Mouse (Mus musculus): Measurements from ENCODE around the gene 1700017D01Rik.

DNA sequence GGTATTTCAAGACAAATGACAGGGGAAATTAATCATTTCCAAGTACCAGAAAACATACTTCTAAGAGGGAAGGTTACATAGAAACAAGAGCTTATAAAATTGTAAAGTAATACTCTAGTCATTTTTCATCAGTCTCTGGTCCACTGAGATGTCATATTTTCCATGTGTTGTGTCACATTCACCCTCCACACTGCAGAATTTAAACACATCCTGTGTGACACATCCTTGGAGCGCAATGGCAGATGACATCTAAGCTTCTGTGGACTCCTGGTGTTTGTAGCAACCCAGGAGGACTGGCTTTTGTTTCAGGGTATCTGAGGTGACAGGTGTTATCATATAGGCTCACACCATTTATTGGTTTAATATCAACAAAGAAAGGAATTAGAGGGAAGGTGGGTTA is 974 bp downstream of the 1700017D01Rik start:
- TF ChIP-seq CTCF (IDR thresholded peaks at IDR 0.05) (no peak), EP300 (IDR thresholded peaks at IDR 0.05) (no peak)
